Mouse (Mus musculus) retina, adult 2 months (tissue): ENCODE data around the gene Cdk12.

Experiments
- DNase-seq: peaks from one replicate; pipeline ENCODE4 v3.0.0-alpha.2; 2012; ENCODE audit warnings: low read depth, low spot score

Cdk12 gene

GRCm38 (mm10) chr11:98317479-98317878 is 114.6 kb downstream of the Cdk12 start:
- DNase-seq = no peak

GRCm38 (mm10) chr11:98318421-98319116 is 115.7 kb downstream of the Cdk12 start:
- no peak for DNase-seq

- no peak for DNase-seq
These were observed 116.3 kb downstream of the Cdk12 start for GRCm38 (mm10) chr11:98319120-98319519.

- no peak for DNase-seq
These were observed 116.7 kb downstream of the Cdk12 start for GRCm38 (mm10) chr11:98319544-98319943.

- DNase-seq = no peak
These were observed 117.1 kb downstream of the Cdk12 start for GRCm38 (mm10) chr11:98319944-98320343.

GRCm38 (mm10) chr11:98320381-98320780 is 117.5 kb downstream of the Cdk12 start:
- DNase-seq = no peak

- DNase-seq = no peak
These were observed 118.2 kb downstream of the Cdk12 start for GRCm38 (mm10) chr11:98320806-98321676.

GRCm38 (mm10) chr11:98321677-98322003 is 118.8 kb downstream of the Cdk12 start:
- no peak for DNase-seq

- no peak for DNase-seq
These were observed 119.3 kb downstream of the Cdk12 start for GRCm38 (mm10) chr11:98322159-98322558.

- DNase-seq = no peak
These were observed 120.4 kb downstream of the Cdk12 start for GRCm38 (mm10) chr11:98323136-98323866.

- DNase-seq = no peak
These were observed 121.1 kb downstream of the Cdk12 start for GRCm38 (mm10) chr11:98323933-98324332.

- no peak for DNase-seq
These were observed 122.4 kb downstream of the Cdk12 start for GRCm38 (mm10) chr11:98325191-98325820.

- no peak for DNase-seq
These were observed 123.0 kb downstream of the Cdk12 start for GRCm38 (mm10) chr11:98325821-98326218.

- no peak for DNase-seq
These were observed 123.9 kb downstream of the Cdk12 start for GRCm38 (mm10) chr11:98326741-98327135.

GRCm38 (mm10) chr11:98327136-98328030 is 124.5 kb downstream of the Cdk12 start:
- DNase-seq = no peak

GRCm38 (mm10) chr11:98328031-98328370 is 125.1 kb downstream of the Cdk12 start:
- DNase-seq = no peak
